Mouse (Mus musculus) spleen, postnatal 36 days (tissue): ENCODE data around the gene Pgp.
"Not testable (repeated sequence)": the region's sequence is repeated elsewhere in the genome, so short reads cannot be mapped to it uniquely, and the experiment has no call there.

Experiments used
- DNase-seq, 2 experiments: peaks; one replicate each; pipeline ENCODE4 v3.0.0; 2022; ENCODE audit warnings: low spot score in 2 of 2, mixed read lengths in 1 of 2

The Pgp gene

DNA sequence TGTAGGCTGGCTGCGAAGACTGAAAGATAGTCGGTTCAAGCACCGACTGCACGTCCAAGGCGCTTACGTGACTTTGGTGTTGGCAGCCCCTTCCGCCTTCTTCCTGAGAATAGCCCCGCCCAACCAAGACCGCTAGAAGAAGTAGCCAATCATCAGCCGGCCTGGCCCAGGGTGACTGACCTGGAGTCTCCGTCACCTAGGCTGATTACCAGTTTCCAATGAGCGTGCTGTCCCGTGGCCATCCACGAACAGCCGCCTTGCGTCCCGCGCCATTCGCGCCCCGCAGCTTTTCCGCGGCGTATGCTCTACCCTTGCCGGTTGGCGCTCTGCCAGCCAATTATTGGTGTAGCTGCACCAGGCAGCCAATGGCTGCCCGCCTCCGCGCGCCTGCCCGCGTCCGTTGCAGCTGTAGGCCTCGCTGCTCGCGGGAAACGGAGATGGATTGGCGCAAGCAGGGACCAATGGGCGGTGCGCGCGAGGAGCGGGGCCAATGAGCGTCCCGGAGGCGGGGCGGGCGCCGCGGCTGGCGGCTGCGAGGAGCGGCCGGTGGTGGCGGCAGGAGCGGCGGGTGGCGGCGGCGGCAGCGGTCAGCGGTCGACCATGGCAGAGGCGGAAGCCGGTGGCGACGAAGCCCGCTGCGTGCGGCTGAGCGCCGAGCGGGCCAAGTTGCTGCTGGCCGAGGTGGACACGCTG, at the start of gene Pgp, which contains the start of gene E4f1:
TSS of gene Pgp (plus strand) at position 483 of the 693 bp plus-strand sequence.
TSS of gene E4f1 (minus strand) at position 404 of the 693 bp plus-strand sequence.
- DNase-seq: peak; percentile 98

DNA sequence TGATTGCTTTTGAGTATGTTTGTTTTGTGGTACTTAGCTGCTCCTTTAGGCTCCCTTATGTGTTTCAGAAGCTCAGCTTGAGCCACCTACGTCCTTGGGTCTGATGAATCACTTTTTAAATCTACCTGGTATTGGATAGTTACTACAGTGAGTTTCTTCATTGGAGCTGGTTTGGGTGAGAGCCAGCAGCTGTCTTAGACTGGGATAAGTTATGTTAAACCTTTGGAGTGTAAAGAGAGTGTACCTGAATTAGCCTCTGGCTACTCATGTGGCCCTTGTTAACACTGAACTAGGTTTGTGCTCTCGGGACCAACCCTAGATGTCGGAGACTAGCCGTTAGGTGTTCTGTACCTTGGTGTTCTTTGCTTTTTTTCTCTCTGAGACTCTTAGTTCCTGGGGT, 47.1 kb upstream of the Pgp start:
- DNase-seq: no peak

DNA sequence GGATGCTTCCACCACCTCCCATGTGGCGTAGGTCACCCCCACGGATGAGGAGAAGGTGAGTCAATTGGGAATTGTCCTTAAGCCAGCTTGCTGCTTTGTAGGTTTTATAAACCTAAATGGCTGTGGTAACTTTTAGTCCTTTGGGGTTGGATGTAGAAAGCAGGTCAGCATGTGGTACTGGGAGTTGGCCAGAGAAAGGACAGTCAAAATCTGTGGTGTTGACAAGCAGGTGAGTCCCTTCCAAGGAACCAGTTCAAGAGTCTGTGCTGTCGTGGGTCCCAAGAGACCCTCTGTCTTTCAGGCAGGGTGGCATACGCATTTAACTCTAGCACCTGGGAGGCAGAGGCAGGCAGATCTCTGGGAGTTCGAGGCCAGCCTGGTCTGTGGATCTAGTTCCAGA, 45.7 kb upstream of the Pgp start:
- no peak for DNase-seq

- DNase-seq: not testable (repeated sequence)
These were observed 44.9 kb upstream of the Pgp start for GRCm38 (mm10) chr17:24425326-24425725.

DNA sequence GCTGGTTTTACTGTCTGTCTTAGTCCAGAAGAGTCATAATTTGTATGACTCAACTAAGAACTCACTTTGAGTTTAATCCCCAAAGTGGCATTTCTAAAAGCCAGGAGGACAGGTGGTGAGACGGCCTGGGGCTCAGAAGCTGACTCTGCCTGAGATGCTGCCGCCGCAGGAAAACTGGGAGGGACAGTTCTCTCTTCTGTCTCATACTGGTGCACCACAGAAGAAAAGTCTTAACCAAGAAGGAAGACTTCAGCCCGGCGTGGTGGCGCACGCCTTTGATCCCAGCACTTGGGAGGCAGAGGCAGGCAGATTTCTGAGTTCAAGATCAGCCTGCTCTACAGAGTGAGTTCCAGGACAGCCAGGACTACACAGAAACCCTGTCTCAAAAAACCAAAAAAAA, 44.3 kb upstream of the Pgp start:
- no peak for DNase-seq

DNA sequence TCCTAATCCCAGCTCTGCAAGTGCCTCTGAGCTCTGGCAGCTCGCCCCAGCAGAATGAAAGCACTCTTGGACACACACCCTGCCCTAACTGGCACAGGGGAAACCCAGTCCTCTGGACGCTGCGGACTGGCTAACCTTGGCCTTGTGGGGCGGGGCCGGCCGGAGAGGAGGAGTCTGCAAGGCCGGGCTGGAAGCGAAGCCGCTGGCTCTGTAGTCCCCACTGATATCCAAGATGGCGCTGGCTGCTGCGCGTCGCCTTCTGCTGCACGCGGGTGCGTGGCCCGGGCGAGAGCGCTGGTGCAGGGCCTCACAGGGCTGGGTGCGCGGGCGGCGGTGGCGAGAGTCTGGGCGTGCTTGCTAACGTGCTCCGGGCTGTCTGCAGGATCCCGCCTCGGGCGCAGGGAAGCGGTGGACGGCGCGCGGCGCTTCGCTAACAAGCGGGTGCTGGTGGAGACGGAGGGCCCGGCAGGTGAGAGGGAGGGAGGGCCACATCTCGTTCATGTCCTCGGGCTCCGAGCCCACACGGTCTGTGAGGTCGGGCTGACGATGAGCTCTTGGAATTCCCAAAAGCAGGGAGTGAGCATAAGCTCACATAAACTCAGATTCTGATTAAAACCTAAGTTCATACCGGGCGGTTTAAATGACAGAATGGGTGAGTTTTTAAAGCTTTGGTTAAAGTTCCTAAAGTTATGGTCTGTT, 43.6 kb upstream of the Pgp start, which contains the start of gene Eci1:
TSS of gene Eci1 (plus strand) at position 171 of the 699 bp plus-strand sequence.
- peak; percentile 93 to 94 for DNase-seq

GRCm38 (mm10) chr17:24427170-24427557, 43.0 kb upstream of the Pgp start:
- DNase-seq: no peak

GRCm38 (mm10) chr17:24429201-24429983, 40.8 kb upstream of the Pgp start:
- DNase-seq: no peak

DNA sequence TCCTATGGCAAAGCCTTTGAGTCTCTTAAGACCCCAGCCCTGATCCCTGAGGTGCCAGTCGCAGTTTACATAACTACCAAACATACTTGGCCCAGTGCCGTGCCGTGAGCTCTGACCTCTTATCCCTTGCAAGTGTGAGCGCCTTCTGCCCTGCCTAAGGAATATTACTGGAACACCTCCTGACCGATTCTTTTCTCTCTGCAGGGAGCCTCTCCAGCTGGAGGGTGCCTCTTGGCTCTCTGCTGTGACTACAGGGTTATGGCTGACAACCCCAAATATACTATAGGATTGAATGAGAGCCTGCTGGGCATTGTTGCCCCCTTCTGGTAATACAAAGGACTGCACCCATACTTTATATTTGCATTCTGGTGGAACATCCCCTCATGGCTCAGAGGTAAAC, 33.2 kb upstream of the Pgp start:
- peak in 1 of 2 experiments; percentile 55 for DNase-seq

- no peak for DNase-seq
These were observed 29.8 kb upstream of the Pgp start for GRCm38 (mm10) chr17:24440377-24440776.

GRCm38 (mm10) chr17:24441148-24441547, 29.0 kb upstream of the Pgp start:
- DNase-seq: no peak

GRCm38 (mm10) chr17:24442107-24442506, 28.1 kb upstream of the Pgp start:
- no peak for DNase-seq

- no peak for DNase-seq
These were observed 27.5 kb upstream of the Pgp start, which contains the start of gene Dnase1l2 for GRCm38 (mm10) chr17:24442632-24443155. TSS of gene Dnase1l2 (minus strand) at chr17:24443105.

DNA sequence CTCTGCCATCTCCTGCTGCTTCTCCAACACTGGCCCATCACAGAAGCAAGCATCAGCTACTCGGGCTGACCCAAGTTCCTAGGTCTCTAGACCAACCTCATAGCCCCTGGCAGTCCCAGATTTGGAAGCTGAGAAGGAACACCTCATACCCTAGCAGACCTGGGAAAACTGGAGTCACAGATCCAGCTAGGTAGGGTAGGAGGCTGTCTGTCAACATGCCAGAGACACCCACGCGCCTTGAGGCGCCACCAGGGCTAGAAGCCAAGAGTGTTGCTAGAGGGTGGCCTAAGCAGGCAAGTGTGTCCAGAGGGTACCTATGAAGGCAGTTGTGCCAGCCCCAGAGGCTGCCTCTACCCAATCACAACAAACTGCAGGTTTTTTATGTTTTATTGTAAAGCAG, 26.8 kb upstream of the Pgp start:
- no peak for DNase-seq

DNA sequence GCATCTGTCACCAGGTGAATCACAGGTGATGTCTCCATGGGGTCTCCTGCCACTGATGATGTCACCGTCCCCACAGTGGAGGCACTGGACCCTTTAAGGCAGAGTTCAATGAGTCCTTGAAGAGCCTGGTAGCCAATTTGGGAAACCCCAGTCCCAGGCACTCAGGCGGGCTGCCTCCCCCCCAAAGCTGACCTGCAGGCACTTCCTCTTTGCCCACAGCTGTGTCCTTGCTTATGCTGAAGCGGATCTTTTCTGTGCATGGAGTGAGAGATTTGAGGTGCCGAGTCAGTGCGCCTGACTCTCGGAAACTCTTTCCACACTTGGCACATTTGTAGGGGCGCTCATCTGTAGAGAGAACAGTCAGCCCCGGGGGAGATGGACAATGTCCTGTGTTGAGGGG, 23.6 kb upstream of the Pgp start:
- no peak for DNase-seq

DNA sequence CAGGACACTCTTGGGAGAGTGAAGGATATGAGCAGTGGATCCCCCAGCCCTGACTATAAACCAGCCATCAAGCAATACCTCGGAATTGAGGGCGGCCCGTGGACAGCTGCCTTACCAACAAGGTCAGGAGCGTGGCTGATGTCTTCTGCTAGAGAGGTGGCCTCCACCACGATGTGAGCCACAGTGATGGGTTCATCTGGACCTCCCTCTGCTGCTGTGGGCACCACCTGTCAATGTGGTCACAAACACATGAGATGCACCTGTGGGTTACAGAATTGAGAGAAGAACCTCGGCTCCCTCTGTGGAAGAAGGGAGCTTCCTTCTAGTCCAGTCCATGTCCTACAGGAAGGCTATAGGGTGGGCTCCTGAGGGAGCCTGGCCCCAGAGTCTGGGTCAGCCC, 20.7 kb upstream of the Pgp start:
- no peak for DNase-seq

GRCm38 (mm10) chr17:24451220-24451619, 19.0 kb upstream of the Pgp start:
- no peak for DNase-seq

GRCm38 (mm10) chr17:24453372-24453771, 16.8 kb upstream of the Pgp start:
- peak in 1 of 2 experiments; percentile 40 for DNase-seq

- DNase-seq: no peak
These were observed 15.9 kb upstream of the Pgp start for GRCm38 (mm10) chr17:24454218-24454755.

GRCm38 (mm10) chr17:24454756-24455522, 15.3 kb upstream of the Pgp start:
- peak; percentile 100 for DNase-seq
